Mouse (Mus musculus): ENCODE measurements at regions not wholly inside any gene's neighbourhood (a gene's known extent, or its start where the extent isn't known, plus 50 kb on each side); places are given as distances from the start of the nearest gene placed in this dataset.

DNA sequence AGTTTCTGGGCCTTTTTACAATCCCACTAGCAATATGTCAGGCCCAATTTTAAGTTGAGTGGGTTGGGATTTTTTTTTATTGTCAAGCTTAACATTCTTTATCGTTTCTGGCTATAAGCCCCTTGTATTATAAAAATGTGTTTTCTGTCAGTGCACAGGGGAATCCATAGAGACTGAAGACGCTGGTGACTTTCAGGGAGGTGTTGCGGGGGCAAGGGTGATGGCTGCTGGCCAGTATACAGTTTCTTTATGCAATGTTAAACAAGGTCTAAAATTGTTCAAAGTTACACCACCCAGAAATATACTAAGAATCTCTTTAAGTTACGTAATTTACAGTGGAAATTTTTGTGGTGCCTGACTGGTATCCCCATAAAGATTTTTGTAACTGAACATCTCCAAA lies 85.9 kb downstream of the Erv3 start:
- Histone ChIP-seq H3K9me3 (replicated peaks; ENCODE audit: control insufficient read depth, low read length) (no peaks in the 10 kb centered on the region), H3K36me3 (replicated peaks; ENCODE audit: control insufficient read depth, insufficient read depth, low read length) (no peaks in the 10 kb centered on the region), H3K4me3 (ENCODE audit: low read depth, low read length) (no peak overlapping the region), H3K27ac (ENCODE audit: low read depth) (no peak overlapping the region), H3K4me2 (ENCODE audit: low read depth, low read length) (no peak overlapping the region), H3K9ac (replicated peaks; ENCODE audit: low read depth, low read length) (no peak overlapping the region), H3K4me1 (ENCODE audit: control insufficient read depth, insufficient read depth) (no peaks in the 10 kb centered on the region), H3K27me3 (ENCODE audit: control insufficient read depth, insufficient read depth, low read length) (no peaks in the 10 kb centered on the region)
- 69% methylated on average over 4 of the region's 4 CpGs for WGBS
- DNase-seq (ENCODE audit: low spot score) (no peak), ATAC-seq (ENCODE audit: insufficient read depth, low read depth) (no peak)
- TF ChIP-seq EP300 (IDR thresholded peaks at IDR 0.05; ENCODE audit: low read depth) (no peak), CTCF (IDR thresholded peaks at IDR 0.05; ENCODE audit: low read depth) (no peak)

DNA sequence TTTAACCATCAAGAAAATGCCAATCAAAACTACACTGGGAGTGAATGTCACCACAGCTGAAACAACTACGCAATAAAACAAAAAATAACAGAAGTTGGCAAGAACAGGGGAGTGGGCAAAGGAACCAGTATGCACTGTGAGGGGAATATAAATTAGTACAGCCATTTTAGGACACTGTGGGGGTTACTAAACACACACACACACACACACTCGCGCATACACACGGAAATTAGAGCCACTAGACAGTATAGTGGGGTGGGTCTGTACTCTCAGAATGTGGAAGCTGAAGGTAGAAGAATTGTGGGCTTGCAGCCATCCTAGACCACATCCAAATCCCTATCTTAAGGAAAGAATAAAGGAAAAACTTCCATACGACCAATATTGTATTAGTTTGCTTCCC lies 87.4 kb downstream of the Erv3 start:
- Histone ChIP-seq H3K4me1 (ENCODE audit: control insufficient read depth, insufficient read depth) (no peaks in the 10 kb centered on the region), H3K4me2 (ENCODE audit: low read depth, low read length) (no peak overlapping the region), H3K4me3 (ENCODE audit: low read depth, low read length) (no peak overlapping the region), H3K36me3 (replicated peaks; ENCODE audit: control insufficient read depth, insufficient read depth, low read length) (no peaks in the 10 kb centered on the region), H3K9me3 (replicated peaks; ENCODE audit: control insufficient read depth, low read length) (no peaks in the 10 kb centered on the region), H3K27me3 (ENCODE audit: control insufficient read depth, insufficient read depth, low read length) (no peaks in the 10 kb centered on the region), H3K9ac (replicated peaks; ENCODE audit: low read depth, low read length) (no peak overlapping the region), H3K27ac (ENCODE audit: low read depth) (no peak overlapping the region)
- DNase-seq (ENCODE audit: low spot score) = no peak
- TF ChIP-seq CTCF (IDR thresholded peaks at IDR 0.05; ENCODE audit: low read depth) = no peak
- TF ChIP-seq EP300 (IDR thresholded peaks at IDR 0.05; ENCODE audit: low read depth) = no peak
- ATAC-seq (ENCODE audit: insufficient read depth, low read depth) = no peak
- 81% methylated on average over 5 of the region's 5 CpGs for WGBS

- Histone ChIP-seq H3K9ac (replicated peaks; ENCODE audit: low read depth, low read length) (no peak overlapping the region), H3K4me1 (ENCODE audit: control insufficient read depth, insufficient read depth) (no peaks in the 10 kb centered on the region), H3K27ac (ENCODE audit: low read depth) (no peak overlapping the region), H3K4me3 (ENCODE audit: low read depth, low read length) (no peak overlapping the region), H3K9me3 (replicated peaks; ENCODE audit: control insufficient read depth, low read length) (no peaks in the 10 kb centered on the region), H3K4me2 (ENCODE audit: low read depth, low read length) (no peak overlapping the region), H3K27me3 (ENCODE audit: control insufficient read depth, insufficient read depth, low read length) (no peaks in the 10 kb centered on the region), H3K36me3 (replicated peaks; ENCODE audit: control insufficient read depth, insufficient read depth, low read length) (no peaks in the 10 kb centered on the region)
- TF ChIP-seq EP300 (IDR thresholded peaks at IDR 0.05; ENCODE audit: low read depth) = no peak
- TF ChIP-seq CTCF (IDR thresholded peaks at IDR 0.05; ENCODE audit: low read depth) = peak; percentile 78
- ATAC-seq (ENCODE audit: insufficient read depth, low read depth) (peak; percentile 58), DNase-seq (ENCODE audit: low spot score) (no peak)
- WGBS = 55% methylated on average over 5 of the region's 5 CpGs
Measured at GRCm38 (mm10) chr2:131770852-131771251, 88.7 kb downstream of the Erv3 start.

DNA sequence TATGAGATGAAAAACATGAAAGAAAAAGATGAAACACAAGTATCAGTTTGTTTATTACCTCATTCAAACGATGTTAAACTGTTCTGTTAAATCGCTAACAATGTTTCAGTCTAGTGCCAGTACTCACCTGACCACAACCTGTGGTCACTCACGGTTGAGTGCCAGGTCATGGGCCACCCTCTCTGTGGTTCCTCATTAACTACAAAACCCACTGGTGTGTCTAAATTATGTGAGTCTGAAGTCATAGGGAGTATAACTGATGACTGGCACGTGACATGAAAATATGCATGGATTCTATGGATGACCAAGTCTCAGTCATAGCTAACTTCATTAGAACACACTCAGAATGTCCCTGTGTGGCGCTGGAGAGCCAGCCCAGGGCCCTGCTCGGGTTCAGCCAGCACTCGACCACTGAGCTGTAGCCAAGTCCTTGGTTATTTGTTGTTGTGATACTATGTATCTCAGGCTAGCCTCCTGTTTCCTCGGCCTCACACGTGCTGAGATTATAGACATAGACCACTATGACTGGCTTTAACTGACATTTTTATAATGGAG lies 89.8 kb downstream of the Erv3 start:
- Histone ChIP-seq H3K9ac (replicated peaks; ENCODE audit: low read depth, low read length) (no peak overlapping the region), H3K4me1 (ENCODE audit: control insufficient read depth, insufficient read depth) (no peaks in the 10 kb centered on the region), H3K27ac (ENCODE audit: low read depth) (no peak overlapping the region), H3K27me3 (ENCODE audit: control insufficient read depth, insufficient read depth, low read length) (no peaks in the 10 kb centered on the region), H3K4me3 (ENCODE audit: low read depth, low read length) (no peak overlapping the region), H3K36me3 (replicated peaks; ENCODE audit: control insufficient read depth, insufficient read depth, low read length) (no peaks in the 10 kb centered on the region), H3K9me3 (replicated peaks; ENCODE audit: control insufficient read depth, low read length) (no peaks in the 10 kb centered on the region), H3K4me2 (ENCODE audit: low read depth, low read length) (no peak overlapping the region)
- WGBS = 82% methylated on average over 9 of the region's 9 CpGs
- no peak for TF ChIP-seq EP300 (IDR thresholded peaks at IDR 0.05; ENCODE audit: low read depth)
- no peak for TF ChIP-seq CTCF (IDR thresholded peaks at IDR 0.05; ENCODE audit: low read depth)
- DNase-seq (ENCODE audit: low spot score) (no peak), ATAC-seq (ENCODE audit: insufficient read depth, low read depth) (no peak)

DNA sequence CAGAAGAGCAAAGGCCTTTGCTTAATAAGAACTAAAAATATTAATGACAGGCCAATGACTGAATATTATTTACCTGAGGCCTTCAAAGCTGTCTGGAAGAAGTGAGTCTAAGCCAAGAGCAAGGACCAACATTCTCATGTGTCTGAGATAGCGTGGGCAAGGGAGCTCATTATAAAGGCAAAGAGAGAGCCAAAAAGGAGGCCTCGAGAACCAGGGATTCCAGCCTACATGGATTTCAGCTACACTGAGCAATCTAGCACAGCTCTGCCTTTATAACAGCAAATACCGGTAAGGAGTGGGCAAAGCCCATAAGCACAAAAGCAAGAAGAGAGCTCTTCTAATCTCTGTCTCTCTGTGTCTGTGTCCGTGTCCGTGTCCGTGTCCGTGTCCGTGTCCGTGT lies 93.0 kb downstream of the Erv3 start:
- H3K27me3 ChIP-seq (ENCODE audit: control insufficient read depth, insufficient read depth, low read length) = no peaks in the 10 kb centered on the region
- 95% methylated on average over 9 of the region's 9 CpGs for WGBS
- ATAC-seq (ENCODE audit: insufficient read depth, low read depth) (no peak), DNase-seq (ENCODE audit: low spot score) (no peak)
- H3K9ac ChIP-seq (replicated peaks; ENCODE audit: low read depth, low read length) = no peak overlapping the region
- H3K4me3 ChIP-seq (ENCODE audit: low read depth, low read length) = no peak overlapping the region
- H3K9me3 ChIP-seq (replicated peaks; ENCODE audit: control insufficient read depth, low read length) = no peaks in the 10 kb centered on the region
- no peak overlapping the region for H3K4me2 ChIP-seq (ENCODE audit: low read depth, low read length)
- TF ChIP-seq EP300 (IDR thresholded peaks at IDR 0.05; ENCODE audit: low read depth) (no peak), CTCF (IDR thresholded peaks at IDR 0.05; ENCODE audit: low read depth) (no peak)
- H3K27ac ChIP-seq (ENCODE audit: low read depth) = no peak overlapping the region
- no peaks in the 10 kb centered on the region for H3K4me1 ChIP-seq (ENCODE audit: control insufficient read depth, insufficient read depth)
- no peaks in the 10 kb centered on the region for H3K36me3 ChIP-seq (replicated peaks; ENCODE audit: control insufficient read depth, insufficient read depth, low read length)

DNA sequence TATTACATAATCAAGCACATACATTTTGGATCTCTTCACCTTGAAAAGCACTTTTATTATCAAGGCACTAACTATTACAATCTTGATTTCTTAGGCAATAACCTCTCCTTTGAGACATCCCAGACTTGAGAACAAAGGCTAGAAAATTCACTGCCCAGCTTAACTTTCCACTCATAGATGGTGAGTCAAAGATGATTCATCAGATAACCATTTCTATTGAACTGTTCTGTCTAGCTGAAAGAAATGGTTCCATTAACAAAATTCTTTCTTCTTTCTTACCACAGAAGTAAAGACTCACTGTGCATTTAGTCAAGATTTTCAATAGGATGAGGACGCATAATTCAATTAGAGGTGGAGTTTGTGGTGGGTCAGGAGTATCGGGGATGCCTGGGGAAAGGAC lies 98.0 kb downstream of the Erv3 start:
- Histone ChIP-seq H3K9me3 (replicated peaks; ENCODE audit: control insufficient read depth, low read length) (no peaks in the 10 kb centered on the region), H3K9ac (replicated peaks; ENCODE audit: low read depth, low read length) (no peak overlapping the region), H3K27me3 (ENCODE audit: control insufficient read depth, insufficient read depth, low read length) (no peaks in the 10 kb centered on the region), H3K4me2 (ENCODE audit: low read depth, low read length) (no peak overlapping the region), H3K36me3 (replicated peaks; ENCODE audit: control insufficient read depth, insufficient read depth, low read length) (no peaks in the 10 kb centered on the region), H3K4me1 (ENCODE audit: control insufficient read depth, insufficient read depth) (no peaks in the 10 kb centered on the region), H3K27ac (ENCODE audit: low read depth) (no peak overlapping the region), H3K4me3 (ENCODE audit: low read depth, low read length) (no peak overlapping the region)
- TF ChIP-seq CTCF (IDR thresholded peaks at IDR 0.05; ENCODE audit: low read depth) (no peak), EP300 (IDR thresholded peaks at IDR 0.05; ENCODE audit: low read depth) (no peak)
- ATAC-seq (ENCODE audit: insufficient read depth, low read depth) = no peak
- DNase-seq (ENCODE audit: low spot score) = no peak
- 80% methylated on average over 2 of the region's 2 CpGs for WGBS
